11 mouse cellular contexts compared by ENCODE assay signal in genomic region chr14:78059878-78060608, GRCm38 (mm10). TPM values are rescaled to one million over a fixed set of nuclear protein-coding genes. Genes with fewer than 3 reads are reported as not detected.
DNase-seq lines count a peak whose midpoint lies in the region; ATAC-seq and TF ChIP-seq lines count a peak whose summit lies in the region.
"Had no signal": no experiment of that assay in that cellular context is flagged by ENCODE, and none has a peak within 500 bp of the region (broad histone marks: within the 10 kb centered on the region; RNA-seq: fewer than 3 reads in every experiment).

No protein-coding gene starts in this region.

- no peak for TF ChIP-seq CTCF in lung, postnatal 0 days (IDR thresholded peaks at IDR 0.05)

- no peaks in the 10 kb centered on the region for H3K36me3 ChIP-seq in midbrain, embryonic 12.5 days
- no peaks in the 10 kb centered on the region for H3K36me3 ChIP-seq in midbrain, embryonic 11.5 days (ENCODE audit: control insufficient read depth, insufficient read depth, low read length)
- H3K36me3 ChIP-seq in lung, postnatal 0 days (ENCODE audit: insufficient read depth, low read length): no peaks in the 10 kb centered on the region

- H3K27ac ChIP-seq in midbrain, embryonic 12.5 days (replicated peaks): peak overlapping the region; percentile 54
- H3K27ac ChIP-seq in midbrain, embryonic 11.5 days (ENCODE audit: low read depth, low read length): no peak overlapping the region
- H3K27ac ChIP-seq in lung, postnatal 0 days (ENCODE audit: low read length): no peak overlapping the region
- H3K27ac ChIP-seq: stomach, postnatal 0 days had no signal

- no peaks in the 10 kb centered on the region for H3K4me1 ChIP-seq in midbrain, embryonic 12.5 days
- H3K4me1 ChIP-seq in midbrain, embryonic 11.5 days (ENCODE audit: control insufficient read depth, insufficient read depth, low read length): no peaks in the 10 kb centered on the region
- no peaks in the 10 kb centered on the region for H3K4me1 ChIP-seq in lung, postnatal 0 days (ENCODE audit: insufficient read depth, low read depth, low read length)

- H3K9ac ChIP-seq in midbrain, embryonic 12.5 days (replicated peaks): no peak overlapping the region
- no peak overlapping the region for H3K9ac ChIP-seq in midbrain, embryonic 11.5 days (ENCODE audit: low read length)
- no peak overlapping the region for H3K9ac ChIP-seq in lung, postnatal 0 days (replicated peaks; ENCODE audit: low read depth)

- no peaks in the 10 kb centered on the region for H3K9me3 ChIP-seq in midbrain, embryonic 12.5 days
- H3K9me3 ChIP-seq in midbrain, embryonic 11.5 days (ENCODE audit: control insufficient read depth, low read length): no peaks in the 10 kb centered on the region
- H3K9me3 ChIP-seq in lung, postnatal 0 days (ENCODE audit: low read length): no peaks in the 10 kb centered on the region

- no peak for DNase-seq in midbrain, embryonic 11.5 days (ENCODE audit: low spot score, missing footprints)
- DNase-seq in forelimb bud, embryonic 11.5 days (ENCODE audit: low read depth, low spot score): peak; percentile 59
- DNase-seq in mesoderm, embryonic 11.5 days (ENCODE audit: low read depth, low spot score): peak; percentile 64
- DNase-seq in lung, postnatal 0 days (ENCODE audit: low spot score): no peak
- DNase-seq in left cerebral cortex, adult 8-10 months (ENCODE audit: low spot score in 2 of 2): no peak
- DNase-seq in lung, postnatal 10 days: no peak
- DNase-seq: lung, adult 18-20 months had no signal

- WGBS in midbrain, embryonic 12.5 days: 63% methylated on average over 9 of the region's 9 CpGs
- WGBS in midbrain, embryonic 11.5 days: 83% methylated on average over 9 of the region's 9 CpGs
- 65% methylated on average over 9 of the region's 9 CpGs for WGBS in lung, postnatal 0 days

- H3K4me3 ChIP-seq in midbrain, embryonic 12.5 days: no peak overlapping the region
- no peak overlapping the region for H3K4me3 ChIP-seq in midbrain, embryonic 11.5 days (ENCODE audit: low read depth, low read length)
- H3K4me3 ChIP-seq in lung, postnatal 0 days (ENCODE audit: low read depth, low read length): no peak overlapping the region

- ATAC-seq in midbrain, embryonic 12.5 days (ENCODE audit: low FRiP score, low read depth): no peak
- ATAC-seq in midbrain, embryonic 11.5 days (ENCODE audit: low FRiP score): no peak
- no peak for ATAC-seq in lung, postnatal 0 days

- H3K27me3 ChIP-seq in midbrain, embryonic 12.5 days: no peaks in the 10 kb centered on the region
- no peaks in the 10 kb centered on the region for H3K27me3 ChIP-seq in midbrain, embryonic 11.5 days (ENCODE audit: control insufficient read depth, insufficient read depth, low read length)
- no peaks in the 10 kb centered on the region for H3K27me3 ChIP-seq in lung, postnatal 0 days (replicated peaks; ENCODE audit: insufficient read depth, low read length)

- H3K4me2 ChIP-seq in midbrain, embryonic 12.5 days (replicated peaks): no peak overlapping the region
- H3K4me2 ChIP-seq in midbrain, embryonic 11.5 days: no peak overlapping the region
- H3K4me2 ChIP-seq in lung, postnatal 0 days (replicated peaks; ENCODE audit: low read depth, low read length): no peak overlapping the region
- H3K4me2 ChIP-seq: heart, embryonic 11.5 days had no signal

- no peak for TF ChIP-seq EP300 in lung, postnatal 0 days (IDR thresholded peaks at IDR 0.05)

RNA-seq across cellular contexts. Expression of gene Fam216b, which starts 28.8 kb away (rescaled TPM):
- not detected in 2 replicates for polyA plus RNA-seq in midbrain, embryonic 12.5 days (2016; fragmentation: Nextera tagmentation; extraction: Ambion mirVana)
- not detected in 2 replicates for polyA plus RNA-seq in midbrain, embryonic 11.5 days (2014; fragmentation: Nextera tagmentation; extraction: Ambion mirVana)
- 6.6 and 7.7 TPM in 2 replicates for polyA plus RNA-seq in lung, postnatal 0 days (2015; fragmentation: Nextera tagmentation; extraction: Ambion mirVana)
- total RNA-seq in left cerebral cortex, adult 8-10 months (2022): under 1 TPM; 0.32 to 0.84 (median 0.47) TPM
- polyA plus RNA-seq: heart, embryonic 11.5 days; intestine, embryonic 14.5 days had no signal

Comparison
In these comparisons a context has a peak if more than half of its experiments do, and no peak if none do; other contexts are left out.
1. DNase-seq: peak in forelimb bud, embryonic 11.5 days (single experiment) and mesoderm, embryonic 11.5 days (single experiment); none in midbrain, embryonic 11.5 days (single experiment), lung, postnatal 0 days (single experiment), left cerebral cortex, adult 8-10 months (0 of 2) and lung, postnatal 10 days (single experiment).